Mouse (Mus musculus) hindbrain, embryonic 13.5 days (tissue): ENCODE data around the gene Zdhhc4. TPM values are rescaled to one million over a fixed set of nuclear protein-coding genes. Genes with fewer than 3 reads are reported as not detected.

Experiments used
- ATAC-seq: fragments of 200-750 bp; cut with Nextera tagmentation; 2 replicates; pipeline ENCODE4 v1.8.0; 2017; ENCODE audit warnings: moderate TSS enrichment; ENCODE audit not compliant: low FRiP score
- H3K27ac ChIP-seq: fragments of 300-500 bp; sonication (generic); 2 replicates; pipeline ENCODE4 v1.5.1; 2015; ENCODE audit warnings: inconsistent platforms, mild to moderate bottlenecking, moderate library complexity
- H3K27me3 ChIP-seq: fragments of 300-500 bp; sonication (generic); 2 replicates; pipeline ENCODE4 v1.6.1; 2015; ENCODE audit warnings: mild to moderate bottlenecking, inconsistent platforms
- H3K36me3 ChIP-seq: fragments of 300-500 bp; sonication (generic); 2 replicates; pipeline ENCODE4 v1.6.1; 2015; ENCODE audit warnings: mild to moderate bottlenecking, inconsistent platforms
- H3K4me1 ChIP-seq: fragments of 300-500 bp; sonication (generic); replicated peaks from 2 replicates; pipeline ENCODE4 v1.6.1; 2015; ENCODE audit warnings: inconsistent platforms
- H3K4me2 ChIP-seq: fragments of 300-500 bp; sonication (generic); 2 replicates; pipeline ENCODE4 v1.6.1; 2015; ENCODE audit warnings: inconsistent platforms, mild to moderate bottlenecking, moderate library complexity
- H3K4me3 ChIP-seq: fragments of 300-500 bp; sonication (generic); 2 replicates; pipeline ENCODE4 v1.5.1; 2015; ENCODE audit warnings: mild to moderate bottlenecking, inconsistent platforms
- H3K9ac ChIP-seq: fragments of 300-500 bp; sonication (generic); 2 replicates; pipeline ENCODE4 v1.6.1; 2015; ENCODE audit warnings: mild to moderate bottlenecking, inconsistent platforms
- H3K9me3 ChIP-seq: fragments of 300-500 bp; sonication (generic); 2 replicates; pipeline ENCODE4 v1.6.1; 2016; ENCODE audit warnings: inconsistent platforms
- WGBS: fragments of 180-500 bp; shearing (Covaris S2); methylation state at CpG from one replicate; pipeline ENCODE4 v1.1.7; 2015; 5-methylcytosine and 5-hydroxymethylcytosine counted together
- polyA plus RNA-seq: library from polyadenylated mRNA; unstranded; fragments of >200 nt; fragmentation: Nextera tagmentation; extraction: Ambion mirVana; gene quantifications from 2 replicates; pipeline ENCODE4 v1.2.1, GENCODE M21; 2015

Gene Zdhhc4
- polyA plus RNA-seq: 75.4 and 82.7 TPM in 2 replicates

DNA sequence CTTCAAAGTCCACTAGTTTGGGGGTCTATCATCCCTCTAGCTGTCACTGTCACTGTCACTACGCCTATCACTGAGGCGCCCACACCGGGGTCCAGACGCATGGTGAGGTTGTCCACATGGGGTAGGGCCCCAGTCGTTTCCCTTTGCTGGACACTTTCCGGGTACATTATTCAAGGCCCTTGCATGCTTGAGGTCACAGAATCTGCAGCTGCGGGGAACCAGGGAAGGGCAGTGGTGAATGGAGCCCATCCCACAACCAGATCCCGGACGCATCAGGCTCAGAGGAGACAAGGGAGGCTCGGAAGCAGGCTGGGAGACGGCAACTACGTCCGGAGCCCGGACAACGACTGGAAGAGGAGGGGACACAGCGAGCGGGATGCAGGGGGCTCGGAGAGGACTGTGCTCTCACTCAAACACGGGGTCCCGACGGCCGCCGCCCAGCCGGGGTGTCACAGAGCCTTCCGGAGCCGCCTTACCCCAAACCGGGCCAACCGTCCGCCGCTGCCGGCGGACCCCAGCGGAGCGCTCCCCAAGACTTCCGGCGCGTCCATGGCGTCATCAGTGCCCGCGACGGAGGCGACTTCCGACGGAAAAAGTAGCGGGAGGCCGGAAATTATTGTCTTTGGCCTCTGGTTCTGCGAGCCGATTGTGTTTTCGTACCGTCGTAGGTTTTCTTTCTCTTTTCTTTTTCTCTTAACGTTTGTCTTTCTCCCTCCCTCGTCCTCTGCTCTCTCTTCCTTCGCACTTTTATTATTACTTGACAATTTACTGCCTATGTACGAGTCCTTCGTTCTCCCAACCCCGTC, at the start of gene Zdhhc4:
Gene Zdhhc4 (minus strand): TSS at position 567 of the 806 bp plus-strand sequence.
- peak within 1 kb of the TSS; percentile 90 for H3K9ac ChIP-seq
- peak within 1 kb of the TSS; percentile 92 for H3K4me3 ChIP-seq
- peaks cover 25% of the 10 kb centered on the region for H3K4me1 ChIP-seq
- no peaks in the 10 kb centered on the region for H3K27me3 ChIP-seq
- H3K4me2 ChIP-seq: peak within 1 kb of the TSS; percentile 95
- H3K27ac ChIP-seq: peak within 1 kb of the TSS; percentile 74
- H3K9me3 ChIP-seq: no peaks in the 10 kb centered on the region
- peak; percentile 79 for ATAC-seq
- H3K36me3 ChIP-seq: peaks cover 31% of the 10 kb centered on the region
- WGBS: under 1% methylated on average over 57 of the region's 57 CpGs

DNA sequence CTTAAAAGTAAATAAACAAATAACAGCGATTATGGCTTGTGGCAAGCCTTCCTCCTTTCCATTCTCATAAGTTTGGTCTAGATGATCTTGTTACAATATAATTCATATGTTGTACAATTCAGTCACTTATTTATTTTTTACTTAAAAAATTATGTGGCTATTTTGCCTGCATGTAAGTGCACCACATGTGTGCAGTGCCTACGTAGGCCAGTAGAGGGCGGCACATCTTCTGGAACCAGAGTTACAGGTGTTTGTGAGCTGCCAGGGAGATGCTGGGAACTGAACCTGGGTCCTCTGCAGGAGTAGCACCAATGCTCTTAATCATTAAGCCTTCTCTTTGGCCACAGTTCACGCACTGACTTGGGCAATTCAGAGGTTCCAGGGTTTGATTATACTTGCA, 47.1 kb upstream of the Zdhhc4 start:
- ATAC-seq: no peak
- H3K4me3 ChIP-seq: no peak overlapping the region
- 84% methylated on average over 4 of the region's 4 CpGs for WGBS

GRCm38 (mm10) chr5:143375242-143375641, 46.2 kb upstream of the Zdhhc4 start:
- 8% methylated on average over 21 of the region's 21 CpGs for WGBS
- Histone ChIP-seq H3K4me1 (peaks cover 15% of the 10 kb centered on the region), H3K9me3 (no peaks in the 10 kb centered on the region), H3K27ac (no peak overlapping the region), H3K27me3 (peaks cover 57% of the 10 kb centered on the region), H3K36me3 (no peaks in the 10 kb centered on the region), H3K9ac (no peak overlapping the region), H3K4me2 (peak overlapping the region; percentile 37), H3K4me3 (0 out of 2 replicates have a peak overlapping the region, but pooled peaks have one; percentile 12)
- no peak for ATAC-seq

More for the DNA sequence above, 47.1 kb upstream of the Zdhhc4 start:
- Histone ChIP-seq H3K4me1 (peaks cover 7% of the 10 kb centered on the region), H3K9ac (no peak overlapping the region), H3K36me3 (no peaks in the 10 kb centered on the region), H3K27ac (no peak overlapping the region), H3K9me3 (no peaks in the 10 kb centered on the region), H3K4me2 (no peak overlapping the region), H3K27me3 (peaks cover 48% of the 10 kb centered on the region)

DNA sequence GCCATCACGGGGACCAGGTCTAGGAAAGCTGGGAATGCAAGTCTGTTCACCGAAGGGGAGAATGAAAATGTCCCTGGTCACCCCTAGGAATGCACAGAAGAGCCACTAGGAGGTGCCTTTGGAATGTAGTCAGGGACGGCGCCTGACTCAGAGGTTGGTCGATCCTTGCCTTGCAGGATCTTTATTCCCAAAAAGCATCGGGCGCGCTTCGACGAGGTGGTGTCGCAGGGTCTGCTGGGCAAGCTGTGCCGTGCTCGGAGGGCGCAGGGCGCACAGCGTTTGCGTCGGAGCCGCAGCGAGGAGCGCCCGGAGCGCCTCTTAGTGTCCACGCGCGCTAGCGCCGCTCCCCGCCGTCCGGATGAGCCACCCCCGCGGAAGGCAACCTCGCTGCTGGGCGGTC, 43.8 kb upstream of the Zdhhc4 start:
- Histone ChIP-seq H3K9me3 (no peaks in the 10 kb centered on the region), H3K27ac (no peak overlapping the region), H3K4me1 (peaks cover 27% of the 10 kb centered on the region), H3K36me3 (no peaks in the 10 kb centered on the region), H3K9ac (peak overlapping the region; percentile 60; the same call in 1 of the 2 replicates), H3K4me2 (peak overlapping the region; percentile 58), H3K4me3 (peak overlapping the region; percentile 38), H3K27me3 (peaks cover 81% of the 10 kb centered on the region)
- WGBS: 1% methylated on average over 35 of the region's 35 CpGs
- ATAC-seq: no peak

DNA sequence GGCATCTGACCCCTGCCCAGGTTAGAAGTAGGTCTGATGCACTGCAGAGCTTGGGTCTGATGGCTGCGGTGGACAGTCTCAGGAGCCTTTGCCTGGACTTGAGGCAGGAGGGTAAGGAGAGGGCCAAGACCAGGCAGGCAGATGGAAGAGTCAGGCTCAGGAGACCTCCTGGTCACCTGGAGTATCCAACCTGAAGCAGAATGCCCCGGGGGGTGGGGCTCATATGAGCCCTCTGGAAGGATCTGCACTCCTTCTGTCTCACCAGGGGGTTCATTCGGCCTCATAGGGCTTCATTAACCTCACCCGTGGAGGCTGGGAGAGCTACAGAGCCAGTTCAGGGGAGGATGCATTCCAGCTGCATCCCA, 42.1 kb upstream of the Zdhhc4 start:
- Histone ChIP-seq H3K36me3 (no peaks in the 10 kb centered on the region), H3K9ac (no peak overlapping the region), H3K27ac (no peak overlapping the region), H3K4me3 (no peak overlapping the region), H3K4me2 (no peak overlapping the region), H3K27me3 (peaks cover 91% of the 10 kb centered on the region), H3K4me1 (peaks cover 27% of the 10 kb centered on the region), H3K9me3 (no peaks in the 10 kb centered on the region)
- WGBS: 52% methylated on average over 4 of the region's 4 CpGs
- ATAC-seq: no peak

DNA sequence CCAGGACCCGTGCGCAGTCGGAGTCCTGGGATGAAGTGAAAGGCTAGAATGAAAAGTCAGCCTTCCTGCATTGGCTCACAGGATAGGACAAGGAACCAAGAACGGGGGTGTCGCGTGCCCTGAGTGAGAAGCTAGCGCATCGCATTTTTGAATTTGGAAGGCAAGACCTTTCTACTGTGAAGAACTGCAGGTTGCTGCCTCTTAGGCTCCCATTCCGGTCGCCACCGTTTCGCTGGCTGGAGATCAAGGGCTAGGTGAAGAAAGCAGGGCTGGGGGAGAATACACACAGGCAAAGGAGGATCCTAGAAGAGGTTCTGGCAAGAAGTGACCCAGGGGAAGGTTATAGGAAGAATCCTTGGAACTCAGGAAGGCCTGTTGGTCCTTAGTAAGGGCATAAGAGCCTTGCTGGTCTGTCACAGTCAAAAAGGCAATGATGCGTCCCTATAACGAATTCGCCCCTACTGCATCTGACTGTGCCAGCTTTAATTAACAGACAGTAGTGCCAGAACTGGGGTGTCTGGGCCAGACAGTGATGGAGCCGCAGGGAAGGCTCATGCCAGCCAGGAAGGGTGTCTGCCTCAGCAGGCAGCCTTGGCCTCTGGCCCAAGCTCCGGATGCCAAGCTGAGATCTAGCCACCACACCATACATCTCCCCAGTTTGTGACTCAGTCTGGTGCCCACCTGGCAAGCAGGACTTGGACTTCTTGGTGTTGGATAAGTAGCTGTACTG, 41.5 kb upstream of the Zdhhc4 start:
- Histone ChIP-seq H3K9ac (peak overlapping the region; percentile 56; the same call in 1 of the 2 replicates), H3K4me3 (peak overlapping the region; percentile 35), H3K9me3 (no peaks in the 10 kb centered on the region), H3K4me1 (peaks cover 27% of the 10 kb centered on the region), H3K27ac (no peak overlapping the region), H3K4me2 (peak overlapping the region; percentile 57), H3K36me3 (no peaks in the 10 kb centered on the region), H3K27me3 (peaks cover 93% of the 10 kb centered on the region)
- ATAC-seq: no peak
- 23% methylated on average over 17 of the region's 17 CpGs for WGBS

DNA sequence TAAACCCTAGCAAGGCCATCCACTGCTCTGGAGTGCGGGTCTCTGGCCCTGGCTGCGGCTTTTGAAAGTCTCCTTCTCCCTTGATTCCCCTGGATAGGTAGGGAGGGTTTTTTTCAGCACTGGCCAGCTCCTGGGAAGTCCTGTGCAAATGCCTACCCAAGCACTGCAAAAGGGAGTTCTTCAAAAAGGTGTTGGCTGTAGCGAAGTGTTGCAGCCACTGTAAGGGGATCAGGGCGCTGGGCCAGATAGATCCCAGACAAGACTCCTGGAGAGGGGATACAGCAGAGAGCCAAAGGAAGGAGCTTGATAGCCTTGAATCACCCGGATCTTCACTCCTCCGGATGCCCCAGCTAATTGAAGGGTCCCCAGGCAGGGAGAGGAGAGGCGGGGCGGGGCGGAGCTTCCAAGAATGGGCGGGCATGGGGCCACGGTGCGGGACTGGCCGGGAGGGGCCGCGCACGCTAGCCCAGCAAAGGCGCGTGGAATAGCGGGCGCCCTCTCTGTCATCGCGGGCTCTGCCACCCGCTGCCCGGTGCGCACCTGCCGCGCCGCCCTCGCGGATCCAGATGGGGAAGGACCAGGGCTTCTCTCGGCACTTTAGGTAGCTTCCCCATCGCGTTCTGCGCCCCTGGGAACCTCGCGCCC, 40.7 kb upstream of the Zdhhc4 start:
- H3K4me1 ChIP-seq: peaks cover 27% of the 10 kb centered on the region
- no peaks in the 10 kb centered on the region for H3K36me3 ChIP-seq
- H3K27ac ChIP-seq: no peak overlapping the region
- peak overlapping the region; percentile 35 for H3K4me3 ChIP-seq
- H3K9me3 ChIP-seq: no peaks in the 10 kb centered on the region
- no peak for ATAC-seq
- peak overlapping the region; percentile 56 for H3K9ac ChIP-seq
- H3K4me2 ChIP-seq: peak overlapping the region; percentile 57
- under 1% methylated on average over 32 of the region's 36 CpGs for WGBS
- H3K27me3 ChIP-seq: peaks cover 91% of the 10 kb centered on the region

- Histone ChIP-seq H3K9me3 (no peaks in the 10 kb centered on the region), H3K27ac (no peak overlapping the region), H3K4me2 (no peak overlapping the region), H3K4me1 (peaks cover 40% of the 10 kb centered on the region), H3K36me3 (no peaks in the 10 kb centered on the region), H3K27me3 (peaks cover 81% of the 10 kb centered on the region), H3K4me3 (no peak overlapping the region), H3K9ac (no peak overlapping the region)
- ATAC-seq: no peak
- WGBS: 71% methylated on average over 3 of the region's 3 CpGs
Observed at GRCm38 (mm10) chr5:143367931-143368330, 38.9 kb upstream of the Zdhhc4 start.

DNA sequence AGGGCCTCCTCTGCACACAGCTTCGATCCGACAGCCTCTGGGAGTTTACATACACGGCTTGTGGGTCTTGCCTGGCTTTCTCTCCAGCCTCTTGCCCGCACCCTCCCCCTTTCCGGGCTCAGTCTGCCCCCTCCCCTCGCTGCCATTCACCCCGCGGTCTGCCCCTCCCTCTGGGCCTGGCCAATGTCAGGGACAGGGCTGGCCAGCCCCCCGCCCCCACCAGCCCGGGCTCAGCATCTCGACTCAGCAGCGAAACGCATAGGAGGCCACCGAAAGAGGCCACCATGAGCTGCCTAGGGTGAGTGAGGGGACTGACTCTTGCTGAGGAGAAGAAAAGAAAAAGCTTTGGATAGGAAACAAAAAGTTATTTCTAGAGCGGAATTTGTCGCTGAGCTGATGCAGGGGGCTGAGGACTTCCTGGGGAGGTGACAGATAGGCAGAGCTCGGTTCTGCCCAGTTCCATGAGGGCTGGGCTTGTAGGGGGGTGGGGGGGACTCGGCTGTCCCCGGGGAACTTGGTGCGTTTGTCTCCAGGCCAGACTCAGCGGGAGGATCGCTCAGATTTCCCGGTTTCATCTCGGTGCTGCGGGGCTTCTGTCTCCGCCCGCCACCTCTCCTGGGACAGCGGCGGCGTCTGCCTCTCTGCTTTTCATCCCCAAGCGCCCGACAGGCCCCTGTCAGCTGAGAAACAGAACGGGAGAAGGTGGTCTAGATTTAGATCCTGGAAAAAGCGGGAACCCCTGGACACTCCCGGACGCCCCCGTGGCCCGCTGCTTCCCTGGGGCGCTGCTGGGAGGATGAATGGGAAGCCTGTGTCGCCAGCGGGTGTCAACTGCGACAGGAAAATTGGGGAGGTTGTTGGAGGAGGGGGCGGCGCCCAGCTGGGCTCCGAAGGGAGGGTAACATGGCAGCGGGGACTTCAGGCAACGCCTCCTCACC, 34.9 kb upstream of the Zdhhc4 start:
- peak; percentile 48; the same call in 1 of the 2 replicates for ATAC-seq
- Histone ChIP-seq H3K36me3 (no peaks in the 10 kb centered on the region), H3K9me3 (no peaks in the 10 kb centered on the region), H3K4me2 (peak overlapping the region; percentile 90), H3K4me1 (peaks cover 18% of the 10 kb centered on the region), H3K27me3 (peaks cover 59% of the 10 kb centered on the region), H3K27ac (no peak overlapping the region), H3K9ac (peak overlapping the region; percentile 68), H3K4me3 (peak overlapping the region; percentile 46)
- under 1% methylated on average over 47 of the region's 47 CpGs for WGBS

DNA sequence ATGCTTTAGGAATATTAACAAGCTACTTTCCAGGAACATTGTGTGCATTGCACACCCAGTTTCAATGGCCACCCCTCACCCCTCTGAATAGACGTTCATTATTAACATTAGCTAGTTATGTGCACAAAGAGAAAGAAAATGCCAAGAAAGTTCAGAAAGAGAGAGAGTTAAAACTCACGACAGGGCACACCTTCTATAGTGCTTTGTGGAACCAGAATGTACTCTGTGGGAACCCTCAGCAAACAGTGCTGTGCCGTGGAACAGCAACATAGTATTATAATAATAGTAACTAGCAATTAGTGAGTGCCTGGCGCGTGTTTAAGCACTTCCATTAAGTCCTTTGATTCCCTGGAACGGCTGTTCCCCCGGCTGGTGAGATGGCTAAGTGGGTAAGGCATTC, 32.4 kb upstream of the Zdhhc4 start:
- Histone ChIP-seq H3K9ac (no peak overlapping the region), H3K4me2 (no peak overlapping the region), H3K4me1 (peaks cover 21% of the 10 kb centered on the region), H3K9me3 (no peaks in the 10 kb centered on the region), H3K4me3 (no peak overlapping the region), H3K27me3 (peaks cover 66% of the 10 kb centered on the region), H3K36me3 (no peaks in the 10 kb centered on the region), H3K27ac (no peak overlapping the region)
- 52% methylated on average over 7 of the region's 7 CpGs for WGBS
- ATAC-seq: no peak

DNA sequence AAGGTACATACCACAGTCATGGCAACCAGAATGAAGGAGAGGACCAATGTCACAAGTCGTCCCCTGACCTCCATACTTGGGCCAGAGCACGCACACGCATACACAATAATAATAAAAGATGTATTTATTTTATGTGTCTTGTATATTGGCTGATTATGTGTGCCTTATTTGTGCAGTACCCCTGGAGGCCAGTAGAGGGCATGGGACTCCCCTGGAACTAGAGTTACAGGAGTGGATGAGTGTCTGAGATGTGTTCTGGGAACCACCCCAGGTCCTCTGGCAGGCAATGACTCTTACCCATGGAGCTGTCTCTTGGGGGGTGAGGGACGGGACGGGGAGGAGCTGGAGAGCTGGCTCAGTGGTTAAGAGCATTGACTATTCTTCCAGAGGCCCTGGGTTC, 30.9 kb upstream of the Zdhhc4 start:
- H3K27me3 ChIP-seq: peaks cover 60% of the 10 kb centered on the region
- H3K4me1 ChIP-seq: peaks cover 21% of the 10 kb centered on the region
- H3K4me2 ChIP-seq: no peak overlapping the region
- no peak overlapping the region for H3K27ac ChIP-seq
- H3K9me3 ChIP-seq: no peaks in the 10 kb centered on the region
- H3K36me3 ChIP-seq: no peaks in the 10 kb centered on the region
- no peak overlapping the region for H3K9ac ChIP-seq
- H3K4me3 ChIP-seq: no peak overlapping the region
- ATAC-seq: no peak
- 58% methylated on average over 5 of the region's 5 CpGs for WGBS
